Mouse (Mus musculus) left cerebral cortex, adult 2 months (tissue): ENCODE data around the gene Chst14. TPM values are rescaled to one million over a fixed set of nuclear protein-coding genes. Genes with fewer than 3 reads are reported as not detected.
A peak's percentile ranks its signal among the peaks of the same experiment; 100 is the strongest.

Experiments
- DNase-seq, 2 experiments: peaks; one replicate each; pipeline ENCODE4 v3.0.0; 2021 to 2022; ENCODE audit warnings: low spot score in 2 of 2, mixed read lengths in 1 of 2; ENCODE audit errors: extremely low spot score in 1 of 2
- H3K27ac ChIP-seq: fragments of 200-600 bp; 2 replicates; pipeline ENCODE4 v1.8.1; 2022
- H3K4me3 ChIP-seq: fragments of 200-600 bp; 2 replicates; pipeline ENCODE4 v1.8.1; 2022
- CTCF ChIP-seq: fragments of 200-600 bp; IDR thresholded peaks from 2 replicates; pipeline ENCODE4 v1.8.1; 2022; ENCODE audit warnings: antibody characterized with exemption, mild to moderate bottlenecking, moderate library complexity
- intact Hi-C: fragments of 180-260 bp; cut with DNase I; formaldehyde crosslinking; loops from one replicate; pipeline ENCODE4 v1.15.1; 2025
- total RNA-seq, 2 experiments: library from RNA; stranded (reverse); gene quantifications; 2 replicates each; pipeline ENCODE4 v1.2.3; 2021

Chst14 gene
- total RNA-seq, 2 experiments from 2014 or later, result 2.4 to 3.3 TPM

- peak overlapping the region; percentile 78; the same call in 1 of the 2 replicates for H3K27ac ChIP-seq
- H3K4me3 ChIP-seq, result peak overlapping the region; percentile 53
- DNase-seq, result no peak
- TF ChIP-seq CTCF, result no peak
- intact Hi-C loops, result loop anchor here (1.0 kb wide), 1 partner anchor 75 kb away; no protein-coding TSS in a partner anchor
Observed at GRCm38 (mm10) chr2:118975855-118976254, 49.6 kb downstream of the Chst14 start.

- intact Hi-C loops, result loop anchor here (1.0 kb wide), 1 partner anchor 75 kb away; no protein-coding TSS in a partner anchor
- Histone ChIP-seq H3K4me3 (peak overlapping the region; percentile 53), H3K27ac (peak overlapping the region; percentile 78)
- peak; percentile 76 for TF ChIP-seq CTCF
- DNase-seq, result peak; percentile 82 to 84
Observed at GRCm38 (mm10) chr2:118976282-118976929, 50.1 kb downstream of the Chst14 start.

GRCm38 (mm10) chr2:118976941-118977340 is 50.6 kb downstream of the Chst14 start:
- intact Hi-C loops, result loop anchor here (1.0 kb wide), 1 partner anchor 76 kb away; no protein-coding TSS in a partner anchor
- TF ChIP-seq CTCF, result no peak
- peak overlapping the region; percentile 53 for H3K4me3 ChIP-seq
- peak overlapping the region; percentile 78 for H3K27ac ChIP-seq
- DNase-seq, result no peak

GRCm38 (mm10) chr2:118978064-118978463 is 51.8 kb downstream of the Chst14 start:
- intact Hi-C loops, result no loop called here
- no peak; the same call in none of the 2 replicates for TF ChIP-seq CTCF
- DNase-seq, result no peak
- Histone ChIP-seq H3K27ac (no peak overlapping the region), H3K4me3 (no peak overlapping the region)

Other genes with a start within 250 kb of the Chst14 start
- gene Ankrd63, start 222.5 kb upstream of the Chst14 start, total RNA-seq, result 10 to 100 TPM; 22.3 to 28.5 TPM
- gene Plcb2, start 198.1 kb upstream of the Chst14 start, total RNA-seq, result 1 to 10 TPM; 2.3 to 3.2 TPM
- gene Inafm2, start 180.7 kb upstream of the Chst14 start, total RNA-seq, result 10 to 100 TPM; 42.7 to 47.9 TPM
- 1 to 10 TPM; 4.0 to 4.7 TPM for gene Ccdc9b, start 163.8 kb upstream of the Chst14 start, total RNA-seq
- not detected for gene Phgr1, start 153.7 kb upstream of the Chst14 start, total RNA-seq
- gene Disp2, start 146.8 kb upstream of the Chst14 start, total RNA-seq, result 100 to 1,000 TPM; 197 to 209 TPM
- gene Knstrn, start 112.5 kb upstream of the Chst14 start, total RNA-seq, result 1 to 10 TPM in 1 of 2 experiments, under 1 TPM in 1; 0.75 to 1.0 TPM
- 10 to 100 TPM; 72.2 to 73.7 TPM for gene Ivd, start 64.5 kb upstream of the Chst14 start, total RNA-seq
- 10 to 100 TPM; 52.2 to 58.1 TPM for gene Bahd1, start 26.1 kb upstream of the Chst14 start, total RNA-seq
- 10 to 100 TPM; 46.1 to 49.7 TPM for gene Ccdc32, start 102.9 kb downstream of the Chst14 start, total RNA-seq
- 1 to 10 TPM; 7.7 to 7.8 TPM for gene Rpusd2, start 108.3 kb downstream of the Chst14 start, total RNA-seq
- under 1 TPM; 0.07 to 0.19 TPM for gene Knl1, start 120.6 kb downstream of the Chst14 start, total RNA-seq
- under 1 TPM; 0.82 to 0.97 TPM for gene Rad51, start 186.3 kb downstream of the Chst14 start, total RNA-seq
- 10 to 100 TPM; 62.4 to 62.9 TPM for gene Rmdn3, start 230.5 kb downstream of the Chst14 start, total RNA-seq
- not detected for gene Gchfr, start 241.3 kb downstream of the Chst14 start, total RNA-seq
- not detected for gene Gm14137, start 248.0 kb downstream of the Chst14 start, total RNA-seq